Mouse (Mus musculus) myocyte (in vitro differentiated cells): ENCODE measurements around the gene Acer1. TPM values are rescaled to one million over a fixed set of nuclear protein-coding genes. Genes with fewer than 3 reads are reported as not detected.

Source experiments
- H3K27me3 ChIP-seq: one replicate; pipeline ENCODE4 v1.6.1; 2011; ENCODE audit not compliant: control insufficient read depth, insufficient read depth, insufficient read length
- H3K36me3 ChIP-seq: one replicate; pipeline ENCODE4 v1.6.1; 2011; ENCODE audit not compliant: control insufficient read depth, insufficient read depth
- H3K4me2 ChIP-seq: one replicate; pipeline ENCODE4 v1.6.1; 2011; ENCODE audit warnings: low read depth, control low read depth
- H3K4me3 ChIP-seq: one replicate; pipeline ENCODE4 v1.5.1; 2011; ENCODE audit warnings: mild to moderate bottlenecking, control low read depth, moderate library complexity
- H3K79me2 ChIP-seq: one replicate; pipeline ENCODE4 v1.6.1; 2011; ENCODE audit not compliant: control insufficient read depth, insufficient read depth
- H3ac ChIP-seq: one replicate; pipeline ENCODE4 v1.6.1; 2011; ENCODE audit not compliant: control insufficient read depth, insufficient read length
- CEBPB ChIP-seq: IDR thresholded peaks from 2 replicates; pipeline ENCODE4 v1.6.1; 2011; ENCODE audit warnings: mild to moderate bottlenecking, moderate library complexity; ENCODE audit not compliant: poor library complexity, insufficient read depth, severe bottlenecking
- E2F4 ChIP-seq: IDR thresholded peaks from one replicate; pipeline ENCODE4 v1.6.1; 2011; ENCODE audit warnings: mild to moderate bottlenecking, control low read depth, moderate library complexity; ENCODE audit not compliant: insufficient read depth
- MAX ChIP-seq: IDR thresholded peaks from one replicate; pipeline ENCODE4 v1.6.1; 2011; ENCODE audit warnings: low read depth, mild to moderate bottlenecking, control low read depth
- MYOD1 ChIP-seq, 3 experiments: IDR thresholded peaks; one replicate each; pipeline ENCODE4 v1.6.1; 2011; ENCODE audit warnings: control low read depth in 2 of 3, low read depth in 2 of 3, mild to moderate bottlenecking in 2 of 3, moderate library complexity in 1 of 3; ENCODE audit not compliant: insufficient read length in 2 of 3, control insufficient read depth in 1 of 3
- MYOG ChIP-seq, 3 experiments: IDR thresholded peaks; one replicate each; pipeline ENCODE4 v1.6.1; 2011; ENCODE audit warnings: control low read depth in 2 of 3, low read depth in 2 of 3, mild to moderate bottlenecking in 2 of 3; ENCODE audit not compliant: insufficient read length in 2 of 3, control insufficient read depth in 1 of 3, insufficient read depth in 1 of 3
- POLR2A ChIP-seq: IDR thresholded peaks from one replicate; pipeline ENCODE4 v1.6.1; 2011; ENCODE audit warnings: low read depth, mild to moderate bottlenecking, control low read depth, moderate library complexity; ENCODE audit not compliant: insufficient read length
- POLR2AphosphoS2 ChIP-seq: IDR thresholded peaks from one replicate; pipeline ENCODE4 v1.6.1; 2011; ENCODE audit warnings: low read depth, control low read depth; ENCODE audit not compliant: insufficient read length
- REST ChIP-seq: IDR thresholded peaks from one replicate; pipeline ENCODE4 v1.6.1; 2011; ENCODE audit warnings: mild to moderate bottlenecking, control low read depth, moderate library complexity; ENCODE audit not compliant: insufficient read depth, insufficient read length
- SRF ChIP-seq: IDR thresholded peaks from one replicate; pipeline ENCODE4 v1.6.1; 2011; ENCODE audit warnings: low read depth; ENCODE audit not compliant: control insufficient read depth, insufficient read length
- TCF12 ChIP-seq: IDR thresholded peaks from one replicate; pipeline ENCODE4 v1.6.1; 2011; ENCODE audit warnings: mild to moderate bottlenecking, control low read depth; ENCODE audit not compliant: poor library complexity, insufficient read depth, severe bottlenecking
- TCF3 ChIP-seq: IDR thresholded peaks from one replicate; pipeline ENCODE4 v1.6.1; 2011; ENCODE audit warnings: low read depth, control low read depth; ENCODE audit not compliant: insufficient read length
- USF1 ChIP-seq: IDR thresholded peaks from one replicate; pipeline ENCODE4 v1.6.1; 2011; ENCODE audit warnings: low read depth, mild to moderate bottlenecking, control low read depth, moderate library complexity
- polyA plus RNA-seq: library from polyadenylated mRNA; unstranded; fragments of >200 nt; fragmentation: generic; extraction: Trizol; gene quantifications from one replicate; pipeline ENCODE4 v1.2.1, GENCODE M21; 2012; ENCODE audit warnings: missing spikeins

Gene Acer1
- polyA plus RNA-seq, 1 experiment = not detected

DNA sequence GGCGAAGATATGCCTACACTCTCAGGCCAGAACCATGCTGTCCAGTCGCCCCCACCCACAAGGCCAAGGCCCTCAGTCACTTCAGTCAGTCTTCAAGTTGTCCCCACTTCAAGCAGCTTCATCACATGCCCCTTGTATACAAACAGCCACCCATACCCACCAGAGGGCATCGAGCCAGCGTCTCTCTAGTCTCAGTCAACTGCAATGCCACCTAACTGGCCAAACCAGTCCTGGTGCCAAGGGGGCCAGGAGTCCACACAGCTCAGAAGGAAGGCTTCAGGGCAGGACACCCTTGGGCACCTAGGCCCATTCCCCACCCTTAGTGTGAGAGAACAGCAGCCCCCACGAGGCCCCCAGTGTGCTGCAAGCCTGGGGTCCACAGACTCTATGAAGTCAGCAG lies 74.8 kb downstream of the Acer1 start:
- no peak overlapping the region for H3ac ChIP-seq

DNA sequence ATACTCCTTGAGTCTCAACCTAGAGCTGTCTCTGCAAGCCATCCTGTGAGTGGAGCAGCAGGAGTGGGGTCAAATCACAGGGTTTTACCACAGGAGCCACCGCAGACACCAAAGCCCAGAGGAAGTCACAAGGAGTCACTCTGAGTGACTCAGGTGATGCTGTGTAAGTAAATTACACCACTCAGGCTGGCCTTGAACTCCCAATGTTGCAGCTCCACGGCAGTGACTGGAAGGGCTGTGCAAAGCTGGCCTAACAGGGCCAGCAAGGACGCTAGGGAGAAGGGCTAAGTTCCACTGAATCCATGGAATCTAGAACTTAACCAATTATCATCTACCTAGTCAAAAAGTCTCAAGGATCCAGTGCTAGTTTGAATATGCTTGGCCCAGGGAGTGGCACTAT lies 75.8 kb downstream of the Acer1 start:
- TF ChIP-seq USF1 (no peak), REST (no peak), MAX (no peak), CEBPB (no peak), E2F4 (no peak), POLR2A (no peak), POLR2AphosphoS2 (no peak), MYOG (IDR thresholded peaks at IDR 0.05; ENCODE audit: control insufficient read depth in 1 of 3, insufficient read depth in 1 of 3, insufficient read length in 2 of 3, low read depth in 2 of 3) (no peak), SRF (no peak), TCF12 (no peak), TCF3 (no peak), MYOD1 (IDR thresholded peaks at IDR 0.05; ENCODE audit: control insufficient read depth in 1 of 3, insufficient read length in 2 of 3, low read depth in 2 of 3) (no peak)
- Histone ChIP-seq H3K36me3 (peaks cover 3% of the 10 kb centered on the region), H3K4me2 (no peak overlapping the region), H3K4me3 (no peak overlapping the region), H3K27me3 (no peaks in the 10 kb centered on the region), H3K79me2 (no peaks in the 10 kb centered on the region), H3ac (no peak overlapping the region)

More for the DNA sequence above, 74.8 kb downstream of the Acer1 start:
- TF ChIP-seq MYOD1 (IDR thresholded peaks at IDR 0.05; ENCODE audit: control insufficient read depth in 1 of 3, insufficient read length in 2 of 3, low read depth in 2 of 3) (no peak), E2F4 (no peak), TCF12 (no peak), MAX (no peak), POLR2AphosphoS2 (no peak), REST (no peak), POLR2A (no peak), MYOG (IDR thresholded peaks at IDR 0.05; ENCODE audit: control insufficient read depth in 1 of 3, insufficient read depth in 1 of 3, insufficient read length in 2 of 3, low read depth in 2 of 3) (no peak), USF1 (no peak), CEBPB (no peak), TCF3 (no peak), SRF (no peak)
- Histone ChIP-seq H3K79me2 (no peaks in the 10 kb centered on the region), H3K27me3 (no peaks in the 10 kb centered on the region), H3K4me2 (no peak overlapping the region), H3K36me3 (peaks cover 3% of the 10 kb centered on the region), H3K4me3 (no peak overlapping the region)

Other genes with a start within 250 kb of the Acer1 start
- 0.78 TPM for gene Nrtn, start 224.6 kb downstream of the Acer1 start, polyA plus RNA-seq
- 38.7 TPM for gene Dus3l, start 217.4 kb downstream of the Acer1 start, polyA plus RNA-seq
- 0.16 TPM for gene Prr22, start 211.9 kb downstream of the Acer1 start, polyA plus RNA-seq
- gene Rfx2, start 151.1 kb downstream of the Acer1 start, polyA plus RNA-seq = 4.4 TPM
- gene Acsbg2, start 107.7 kb downstream of the Acer1 start, polyA plus RNA-seq = not detected
- gene 1700061G19Rik, start 106.6 kb downstream of the Acer1 start, polyA plus RNA-seq = 0.01 TPM
- gene Mllt1, start 46.7 kb downstream of the Acer1 start, polyA plus RNA-seq = 28.5 TPM
- gene Clpp, start 8.2 kb upstream of the Acer1 start, polyA plus RNA-seq = 154 TPM
- gene Alkbh7, start 15.2 kb upstream of the Acer1 start, polyA plus RNA-seq = 61.9 TPM
- gene Pspn, start 17.9 kb upstream of the Acer1 start, polyA plus RNA-seq = 1.1 TPM
- 61.6 TPM for gene Gtf2f1, start 29.2 kb upstream of the Acer1 start, polyA plus RNA-seq
- gene Gm17949, start 29.3 kb upstream of the Acer1 start, polyA plus RNA-seq = 0.04 TPM
- gene Khsrp, start 49.4 kb upstream of the Acer1 start, polyA plus RNA-seq = 42.5 TPM
- gene Slc25a41, start 59.5 kb upstream of the Acer1 start, polyA plus RNA-seq = not detected
- gene Crb3, start 77.0 kb upstream of the Acer1 start, polyA plus RNA-seq = not detected
- gene Slc25a23, start 77.7 kb upstream of the Acer1 start, polyA plus RNA-seq = 2.2 TPM
- 0.04 TPM for gene Dennd1c, start 96.4 kb upstream of the Acer1 start, polyA plus RNA-seq
- gene Tubb4a, start 105.7 kb upstream of the Acer1 start, polyA plus RNA-seq = 0.14 TPM
- 7.0 TPM for gene Tnfsf9, start 123.2 kb upstream of the Acer1 start, polyA plus RNA-seq
- gene Cd70, start 167.7 kb upstream of the Acer1 start, polyA plus RNA-seq = not detected
- not detected for gene Tnfsf14, start 212.1 kb upstream of the Acer1 start, polyA plus RNA-seq
- 0.12 TPM for gene C3, start 246.0 kb upstream of the Acer1 start, polyA plus RNA-seq